In genomic region chr10:84532911-84533882, GRCm38 (mm10) we compare ENCODE assay signal across 8 mouse cellular contexts. TPM values are rescaled to one million over a fixed set of nuclear protein-coding genes. Genes with fewer than 3 reads are reported as not detected.
A peak's percentile ranks its signal among the peaks of the same experiment; 100 is the strongest.
DNase-seq lines count a peak whose midpoint lies in the region; ATAC-seq lines count a peak whose summit lies in the region.

No protein-coding gene starts in this region.

- H3K27me3 ChIP-seq in embryonic facial prominence, embryonic 11.5 days (ENCODE audit: control insufficient read depth, insufficient read depth, low read length) = no peaks in the 10 kb centered on the region
- H3K27me3 ChIP-seq in heart, embryonic 10.5 days (ENCODE audit: insufficient read depth, poor library complexity, severe bottlenecking) = no peaks in the 10 kb centered on the region
- no peaks in the 10 kb centered on the region for H3K27me3 ChIP-seq in kidney, embryonic 15.5 days
- no peaks in the 10 kb centered on the region for H3K27me3 ChIP-seq in lung, embryonic 16.5 days (ENCODE audit: control insufficient read depth, insufficient read depth, low read depth, low read length)

- peak; percentile 34 for ATAC-seq in CD4-positive, CD25-positive, alpha-beta regulatory T cell, adult 4 months
- ATAC-seq in embryonic facial prominence, embryonic 11.5 days (replicated peaks; ENCODE audit: insufficient number of reproducible peaks, low FRiP score, low TSS enrichment, low read depth) = peak; percentile 46
- ATAC-seq in kidney, embryonic 15.5 days (replicated peaks; ENCODE audit: low FRiP score) = peak; percentile 47
- peak; percentile 39 for ATAC-seq in lung, embryonic 16.5 days (ENCODE audit: low read depth)
- no peak for ATAC-seq in megakaryocyte progenitor cell, adult 5-6 weeks (replicated peaks; ENCODE audit: poor library complexity)

- peak overlapping the region; percentile 51 for H3K4me2 ChIP-seq in embryonic facial prominence, embryonic 11.5 days (ENCODE audit: low read depth, low read length)
- H3K4me2 ChIP-seq in kidney, embryonic 15.5 days = peak overlapping the region; percentile 77
- peak overlapping the region; percentile 82 for H3K4me2 ChIP-seq in lung, embryonic 16.5 days (ENCODE audit: low read depth, low read length)

- H3K9ac ChIP-seq in embryonic facial prominence, embryonic 11.5 days (replicated peaks; ENCODE audit: low read length) = peak overlapping the region; percentile 97
- H3K9ac ChIP-seq in kidney, embryonic 15.5 days = peak overlapping the region; percentile 97
- H3K9ac ChIP-seq in lung, embryonic 16.5 days (ENCODE audit: low read length) = peak overlapping the region; percentile 91

- DNase-seq in adrenal gland, postnatal 10 days = peak; percentile 73
- peak; percentile 52 for DNase-seq in embryonic facial prominence, embryonic 11.5 days (ENCODE audit: low spot score)
- DNase-seq in heart, embryonic 10.5 days (ENCODE audit: low spot score) = no peak
- DNase-seq in ovary, postnatal 36 days (ENCODE audit: low spot score) = peak; percentile 62

- H3K36me3 ChIP-seq in embryonic facial prominence, embryonic 11.5 days (replicated peaks; ENCODE audit: control insufficient read depth, insufficient read depth, low read depth, low read length) = no peaks in the 10 kb centered on the region
- H3K36me3 ChIP-seq in heart, embryonic 10.5 days = peaks cover 31% of the 10 kb centered on the region
- H3K36me3 ChIP-seq in kidney, embryonic 15.5 days = peaks cover 19% of the 10 kb centered on the region
- H3K36me3 ChIP-seq in lung, embryonic 16.5 days (ENCODE audit: control insufficient read depth, insufficient read depth, low read length) = peaks cover 7% of the 10 kb centered on the region; the same call in 1 of the 2 replicates

- H3K4me1 ChIP-seq in embryonic facial prominence, embryonic 11.5 days (ENCODE audit: control insufficient read depth, insufficient read depth, low read length) = peaks cover 3% of the 10 kb centered on the region; the same call in 1 of the 2 replicates
- H3K4me1 ChIP-seq in heart, embryonic 10.5 days = peaks cover 52% of the 10 kb centered on the region
- H3K4me1 ChIP-seq in kidney, embryonic 15.5 days = peaks cover 66% of the 10 kb centered on the region
- H3K4me1 ChIP-seq in lung, embryonic 16.5 days (replicated peaks; ENCODE audit: control insufficient read depth, insufficient read depth, low read length) = peaks cover 33% of the 10 kb centered on the region

- no peaks in the 10 kb centered on the region for H3K9me3 ChIP-seq in embryonic facial prominence, embryonic 11.5 days (replicated peaks; ENCODE audit: control insufficient read depth, low read length)
- H3K9me3 ChIP-seq in heart, embryonic 10.5 days = no peaks in the 10 kb centered on the region
- H3K9me3 ChIP-seq in kidney, embryonic 15.5 days (replicated peaks) = no peaks in the 10 kb centered on the region
- H3K9me3 ChIP-seq in lung, embryonic 16.5 days (ENCODE audit: control insufficient read depth, low read length) = no peaks in the 10 kb centered on the region

- WGBS in embryonic facial prominence, embryonic 11.5 days = under 1% methylated on average over 57 of the region's 72 CpGs
- under 1% methylated on average over 64 of the region's 72 CpGs for WGBS in heart, embryonic 10.5 days
- WGBS in kidney, embryonic 15.5 days = under 1% methylated on average over 60 of the region's 72 CpGs
- WGBS in lung, embryonic 16.5 days = under 1% methylated on average over 32 of the region's 72 CpGs

- peak overlapping the region; percentile 93 for H3K4me3 ChIP-seq in embryonic facial prominence, embryonic 11.5 days (ENCODE audit: low read depth, low read length)
- peak overlapping the region; percentile 81 for H3K4me3 ChIP-seq in heart, embryonic 10.5 days
- peak overlapping the region; percentile 93 for H3K4me3 ChIP-seq in kidney, embryonic 15.5 days (replicated peaks)
- peak overlapping the region; percentile 79 for H3K4me3 ChIP-seq in lung, embryonic 16.5 days (ENCODE audit: low read length)

- peak overlapping the region; percentile 85 for H3K27ac ChIP-seq in embryonic facial prominence, embryonic 11.5 days (replicated peaks; ENCODE audit: low read depth, low read length)
- peak overlapping the region; percentile 99 for H3K27ac ChIP-seq in heart, embryonic 10.5 days
- peak overlapping the region; percentile 93 for H3K27ac ChIP-seq in kidney, embryonic 15.5 days
- peak overlapping the region; percentile 93 for H3K27ac ChIP-seq in lung, embryonic 16.5 days (ENCODE audit: low read length)

RNA-seq across cellular contexts. Expression of gene Ckap4, which starts 0.7 kb away (rescaled TPM):
- under 1 TPM; 0.20 to 0.23 TPM for polyA plus RNA-seq in CD4-positive, CD25-positive, alpha-beta regulatory T cell, adult 4 months (2017; shearing (Covaris generic))
- total RNA-seq in adrenal gland, postnatal 10 days (2021) = 10 to 100 TPM; 62.1 to 65.7 TPM
- polyA plus RNA-seq in embryonic facial prominence, embryonic 11.5 days (2014; fragmentation: Nextera tagmentation; extraction: Ambion mirVana) = 80.2 and 82.1 TPM in 2 replicates
- 83.9 and 87.7 TPM in 2 replicates for polyA plus RNA-seq in heart, embryonic 10.5 days (2016; fragmentation: Nextera tagmentation; extraction: Ambion mirVana)
- polyA plus RNA-seq in kidney, embryonic 15.5 days (2015; fragmentation: Nextera tagmentation; extraction: Ambion mirVana) = 89.9 and 94.3 TPM in 2 replicates
- polyA plus RNA-seq in lung, embryonic 16.5 days (2015; fragmentation: Nextera tagmentation; extraction: Ambion mirVana) = 48.5 and 88.0 TPM in 2 replicates
- total RNA-seq in megakaryocyte progenitor cell, adult 5-6 weeks (2015) = 72.5 and 84.2 TPM in 2 replicates
- total RNA-seq in megakaryocyte progenitor cell, adult 5-6 weeks (2017) = 63.4 and 70.0 TPM in 2 replicates

RNA-seq across cellular contexts. Expression of gene Tcp11l2, which starts 43.2 kb away (rescaled TPM):
- polyA plus RNA-seq in CD4-positive, CD25-positive, alpha-beta regulatory T cell, adult 4 months (2017; shearing (Covaris generic)) = 100 to 1,000 TPM; 235 to 261 TPM
- 10 to 100 TPM; 47.4 to 47.9 TPM for total RNA-seq in adrenal gland, postnatal 10 days (2021)
- polyA plus RNA-seq in embryonic facial prominence, embryonic 11.5 days (2014; fragmentation: Nextera tagmentation; extraction: Ambion mirVana) = 8.5 and 9.7 TPM in 2 replicates
- 6.4 and 10.5 TPM in 2 replicates for polyA plus RNA-seq in heart, embryonic 10.5 days (2016; fragmentation: Nextera tagmentation; extraction: Ambion mirVana)
- polyA plus RNA-seq in kidney, embryonic 15.5 days (2015; fragmentation: Nextera tagmentation; extraction: Ambion mirVana) = 15.3 and 16.8 TPM in 2 replicates
- 41.5 and 50.2 TPM in 2 replicates for polyA plus RNA-seq in lung, embryonic 16.5 days (2015; fragmentation: Nextera tagmentation; extraction: Ambion mirVana)
- total RNA-seq in megakaryocyte progenitor cell, adult 5-6 weeks (2015) = 12.4 and 14.6 TPM in 2 replicates
- 7.0 and 10.1 TPM in 2 replicates for total RNA-seq in megakaryocyte progenitor cell, adult 5-6 weeks (2017)

Comparison
In these comparisons a context has a peak if more than half of its experiments do, and no peak if none do; other contexts are left out.
1. RNA of gene Ckap4, which starts 0.7 kb away (polyA plus RNA-seq): 89.9 to 94.3 TPM in kidney, embryonic 15.5 days, 48.5 to 88.0 TPM in lung, embryonic 16.5 days, 83.9 to 87.7 TPM in heart, embryonic 10.5 days and 80.2 to 82.1 TPM in embryonic facial prominence, embryonic 11.5 days; 0.20 to 0.23 TPM in CD4-positive, CD25-positive, alpha-beta regulatory T cell, adult 4 months; every median in the first group is over 10 times any median in the second.
2. Peak in every context shown above with its lines, with median percentiles within 50 percentile points of each other: H3K27ac ChIP-seq, H3K4me2 ChIP-seq, H3K4me3 ChIP-seq and H3K9ac ChIP-seq.